Mouse (Mus musculus): ENCODE data around the gene Fam196b.

Gene Fam196b

DNA sequence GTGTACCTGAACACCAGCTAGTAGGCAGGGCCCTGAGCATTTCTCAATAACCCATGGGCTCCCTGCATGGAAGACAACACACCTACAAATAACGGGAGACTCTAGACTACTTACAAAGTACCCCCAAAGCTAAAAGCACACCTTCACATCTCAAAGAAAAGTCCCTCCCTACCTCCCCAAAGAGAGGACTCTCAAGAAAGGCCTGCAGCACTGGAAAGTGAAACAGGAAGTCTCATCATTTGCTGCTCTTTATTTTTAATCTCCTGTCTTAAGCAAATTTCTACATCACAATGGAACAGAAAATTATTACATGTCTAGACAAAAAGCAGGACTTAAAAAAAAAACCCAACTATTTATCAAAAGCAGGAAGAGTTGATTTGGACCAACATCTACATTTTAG, 90.7 kb downstream of the Fam196b start:
- no peak for DNase-seq (ENCODE audit: extremely low spot score, low spot score)

DNA sequence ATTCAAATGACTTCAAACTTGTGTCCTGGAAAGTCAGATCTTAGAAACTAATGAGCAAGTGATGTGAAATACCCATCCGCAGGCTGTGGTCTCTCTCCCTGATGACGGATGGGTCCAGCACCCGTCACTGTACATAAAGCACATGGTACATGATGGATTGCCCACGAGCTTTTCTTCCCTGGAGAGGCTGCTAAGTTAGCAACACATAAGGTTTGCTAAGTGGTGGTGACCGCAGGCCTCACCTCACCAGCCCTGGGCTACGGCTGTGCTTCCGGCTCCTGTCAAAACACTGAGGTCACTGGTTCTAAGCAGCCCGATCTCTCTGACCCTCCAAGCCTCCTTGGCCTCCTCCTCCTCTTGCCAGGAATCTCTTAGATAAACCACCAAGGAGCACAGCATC, 91.7 kb downstream of the Fam196b start:
- no peak for DNase-seq (ENCODE audit: extremely low spot score, low spot score)

DNA sequence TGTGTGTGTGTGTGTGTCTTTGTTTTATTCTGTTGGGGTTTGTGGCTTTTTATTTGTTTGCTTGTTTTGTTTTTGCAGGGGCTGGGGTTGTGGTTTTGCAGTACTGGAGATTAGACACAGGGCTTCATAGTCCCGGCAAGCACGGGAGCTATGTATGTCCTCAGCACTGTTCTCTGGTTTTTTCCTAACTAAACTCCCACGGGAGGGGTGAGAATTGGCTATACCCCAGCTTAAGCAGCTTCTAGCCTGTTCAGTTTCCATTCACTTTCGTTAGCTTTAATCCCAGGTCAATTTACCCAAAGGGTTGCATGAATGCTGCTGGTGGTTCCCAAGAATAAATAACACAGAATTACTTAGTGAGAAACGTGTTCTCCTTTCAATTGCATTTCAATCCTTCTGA, 92.2 kb downstream of the Fam196b start:
- DNase-seq (ENCODE audit: extremely low spot score, low spot score) = no peak

DNA sequence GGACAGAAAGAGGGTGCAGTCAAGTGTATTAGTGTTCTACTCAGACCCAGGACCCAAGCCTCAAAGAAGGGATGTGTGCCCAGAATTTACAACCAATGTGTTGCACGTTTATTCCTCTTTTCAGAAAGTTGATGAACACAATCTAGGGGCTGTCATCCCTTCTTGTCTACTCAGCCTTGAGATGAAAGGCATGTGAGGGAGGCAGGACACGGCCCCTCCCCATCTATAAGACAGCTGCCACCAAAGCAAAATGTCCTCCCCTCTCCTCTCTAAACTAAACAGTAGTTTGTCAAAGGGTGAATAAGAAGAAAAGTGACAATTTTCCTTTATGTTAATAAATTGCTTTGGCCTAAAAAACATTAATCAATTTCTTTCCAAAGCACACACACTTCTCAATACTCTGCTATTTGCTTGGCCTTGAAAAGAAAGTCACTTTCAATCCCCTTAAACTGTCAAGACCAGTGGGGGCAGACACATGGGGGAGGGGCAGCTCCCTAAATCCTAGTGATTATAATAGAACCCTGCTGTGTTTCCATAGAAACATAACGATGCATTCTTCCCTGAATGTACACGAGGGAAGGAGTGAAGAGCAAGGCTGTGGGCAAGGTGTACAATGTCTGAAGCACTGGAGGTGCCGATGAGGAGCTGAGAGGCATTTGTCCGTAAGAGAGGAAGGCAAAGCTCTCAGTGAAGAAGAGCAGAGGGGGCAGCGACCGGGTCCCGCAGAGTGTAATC, 101.4 kb downstream of the Fam196b start:
- no peak for DNase-seq (ENCODE audit: extremely low spot score, low spot score)

DNA sequence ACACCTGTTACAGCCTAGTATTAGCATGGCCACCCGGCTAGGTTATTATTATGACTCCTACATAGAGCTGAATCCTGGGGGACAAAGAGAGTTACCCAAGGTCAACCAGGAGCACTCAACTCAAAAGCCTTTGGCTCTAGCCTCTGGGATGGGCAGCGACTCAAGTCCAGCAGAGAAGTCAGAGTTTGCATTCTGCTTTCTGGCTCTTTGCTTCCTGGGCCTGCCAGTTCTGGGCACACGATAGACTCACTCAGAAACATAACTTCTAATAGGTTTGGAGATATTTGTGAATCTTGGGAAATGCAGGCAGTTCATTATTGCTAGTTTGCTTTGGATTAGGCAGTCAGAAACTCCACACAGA, 102.0 kb downstream of the Fam196b start:
- no peak for DNase-seq (ENCODE audit: extremely low spot score, low spot score)

DNA sequence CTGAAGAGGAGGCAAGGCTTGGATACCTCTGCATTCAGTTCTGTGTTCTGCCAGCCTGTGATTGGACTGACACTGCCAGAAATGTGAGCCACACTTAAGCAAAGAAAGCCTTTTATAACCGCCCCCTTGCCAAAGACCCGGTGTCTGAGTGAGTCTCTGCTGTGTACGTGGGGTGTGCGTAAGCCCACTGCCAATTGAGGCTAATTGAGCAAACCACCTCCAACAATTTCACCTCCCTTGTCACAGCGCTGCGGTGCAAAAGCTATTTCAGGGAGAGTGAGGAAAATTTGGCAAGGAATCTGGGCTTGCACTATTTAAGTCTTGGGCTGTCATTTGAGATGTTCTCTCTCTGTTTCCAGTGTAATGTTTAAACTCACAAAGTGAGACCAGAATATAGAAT, 106.4 kb downstream of the Fam196b start:
- no peak for DNase-seq (ENCODE audit: extremely low spot score, low spot score)

DNA sequence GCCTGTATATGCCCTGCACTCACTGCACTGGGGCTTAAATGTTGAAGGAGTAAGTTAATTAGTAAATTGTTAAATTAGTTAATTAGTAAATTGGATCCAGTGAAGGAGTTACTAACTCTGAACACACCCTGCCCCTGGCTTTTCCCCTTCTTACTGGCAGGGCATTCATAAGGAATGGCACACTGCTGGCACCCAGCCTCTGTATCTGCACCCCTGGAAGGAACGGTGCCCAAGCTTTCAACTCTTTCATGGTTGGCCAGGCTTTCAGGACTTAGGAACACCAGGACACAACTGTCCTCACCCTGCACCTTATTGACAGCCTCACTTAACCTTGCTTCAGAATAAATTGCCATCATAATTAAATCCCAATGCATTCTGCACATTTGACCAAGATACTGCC, 109.9 kb downstream of the Fam196b start:
- no peak for DNase-seq (ENCODE audit: extremely low spot score, low spot score)

DNA sequence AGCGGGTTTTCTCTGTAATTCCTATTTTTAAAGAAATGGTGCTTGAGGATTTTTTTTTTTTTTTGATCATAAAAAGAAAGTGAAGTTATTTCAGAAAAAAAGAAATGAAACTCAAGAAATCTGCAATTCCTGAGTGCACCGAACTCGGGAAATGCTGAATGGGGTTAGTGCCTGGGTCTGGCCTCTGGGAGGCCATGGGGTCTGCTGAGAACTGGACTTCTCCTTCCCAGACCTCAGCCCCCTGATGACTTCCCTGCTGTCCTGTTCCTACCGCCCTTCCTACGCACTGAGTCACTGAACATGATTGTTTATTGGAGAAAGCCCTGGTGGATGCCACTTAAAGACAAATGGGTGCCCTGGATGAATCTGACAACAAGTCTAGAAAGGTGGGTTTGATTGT, 112.6 kb downstream of the Fam196b start:
- no peak for DNase-seq (ENCODE audit: extremely low spot score, low spot score)

DNA sequence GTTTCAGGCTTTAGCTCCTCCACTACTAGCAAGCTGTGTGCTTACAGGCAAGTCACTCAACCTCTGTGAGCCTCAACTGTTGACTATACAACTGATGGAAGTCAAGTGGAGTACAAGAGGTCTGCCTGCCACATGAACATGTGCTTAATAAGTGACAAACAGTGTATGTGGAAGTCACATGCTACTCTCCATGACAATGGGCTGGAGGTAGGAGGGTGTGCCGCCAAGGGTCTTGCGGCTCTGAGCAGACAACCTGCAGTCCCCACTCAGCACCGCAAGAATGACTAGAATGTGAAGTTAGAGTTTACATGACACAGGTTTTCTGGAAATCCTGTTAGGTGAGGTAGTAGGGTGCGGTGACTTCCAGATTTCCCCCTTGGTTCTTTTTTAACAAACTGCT, 116.3 kb downstream of the Fam196b start:
- no peak for DNase-seq (ENCODE audit: extremely low spot score, low spot score)

DNA sequence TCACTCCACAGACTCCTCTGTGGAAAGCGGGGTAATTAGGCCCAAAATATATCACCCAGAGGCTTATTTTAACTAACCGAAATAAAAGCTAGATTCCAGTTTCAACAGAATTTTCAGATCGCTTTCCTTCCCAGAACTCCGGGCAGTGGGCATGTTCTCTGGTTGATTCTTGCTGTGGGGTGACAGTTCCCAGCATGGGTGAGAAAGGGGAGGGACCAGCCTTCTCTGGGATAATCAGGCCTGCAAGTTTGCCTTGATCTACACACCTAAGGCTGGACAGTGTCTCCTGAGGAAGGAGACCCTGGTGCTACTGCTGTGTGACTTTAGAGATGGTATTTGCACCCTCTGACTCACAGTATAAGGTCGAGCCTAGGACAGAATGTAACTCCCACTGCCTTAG, 116.7 kb downstream of the Fam196b start:
- DNase-seq (ENCODE audit: extremely low spot score, low spot score) = no peak

DNA sequence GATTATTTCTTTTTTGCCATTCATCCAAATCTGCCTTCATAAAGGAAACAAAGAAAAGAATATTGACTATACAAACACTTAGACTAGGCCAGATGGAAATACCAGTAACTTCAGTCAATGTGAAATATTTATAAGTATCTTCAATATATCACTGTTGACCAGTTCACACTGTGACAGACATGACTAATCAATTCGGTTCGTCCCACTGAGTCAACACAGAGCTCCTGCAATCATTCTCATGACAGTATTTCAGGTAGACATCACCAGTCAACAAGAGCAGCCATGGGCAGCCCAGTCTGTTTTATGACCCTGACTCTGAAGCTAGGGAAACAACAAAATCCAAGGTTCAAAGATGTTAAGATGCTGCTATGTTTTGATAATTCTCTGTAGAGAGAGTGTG, 117.4 kb downstream of the Fam196b start:
- no peak for DNase-seq (ENCODE audit: extremely low spot score, low spot score)

DNA sequence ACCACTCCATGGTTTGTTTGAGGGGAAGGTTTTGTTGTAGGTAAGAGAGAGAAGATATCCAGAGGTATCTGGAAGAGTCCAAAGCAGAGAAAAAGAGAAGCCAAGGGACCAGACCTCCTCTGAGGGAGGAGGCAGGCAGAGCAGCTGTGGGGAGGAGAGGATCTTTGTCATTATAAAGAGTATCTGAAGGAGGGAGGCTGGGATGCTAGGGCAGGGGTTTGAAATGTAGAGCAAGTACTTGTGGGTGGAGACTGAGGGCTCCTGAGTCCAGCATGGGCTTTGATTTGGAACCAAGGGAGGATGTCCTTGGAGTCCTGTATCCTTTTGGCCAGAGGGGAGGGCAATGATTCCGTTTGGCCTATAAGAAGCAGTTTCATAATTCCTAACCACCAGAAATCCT, 122.8 kb downstream of the Fam196b start:
- DNase-seq (ENCODE audit: extremely low spot score, low spot score) = no peak

DNA sequence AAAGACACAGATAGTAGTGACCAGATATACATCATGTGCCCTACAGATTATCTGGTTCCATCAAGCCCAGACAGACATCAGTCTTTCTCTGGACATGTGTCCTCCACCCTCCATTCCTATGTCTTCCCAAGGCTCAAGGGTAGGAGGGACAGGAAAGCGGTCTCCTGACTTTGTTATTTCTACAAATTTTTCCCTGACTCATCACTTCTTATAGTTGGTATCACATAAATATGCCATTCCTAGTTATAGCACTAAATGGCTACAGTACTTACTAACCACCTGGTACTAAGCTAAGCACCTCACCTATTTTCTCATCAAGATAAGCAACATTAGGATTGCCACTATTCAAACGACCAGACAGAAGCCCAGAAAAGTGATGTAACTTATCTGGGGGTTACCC, 123.8 kb downstream of the Fam196b start:
- DNase-seq (ENCODE audit: extremely low spot score, low spot score) = no peak

DNA sequence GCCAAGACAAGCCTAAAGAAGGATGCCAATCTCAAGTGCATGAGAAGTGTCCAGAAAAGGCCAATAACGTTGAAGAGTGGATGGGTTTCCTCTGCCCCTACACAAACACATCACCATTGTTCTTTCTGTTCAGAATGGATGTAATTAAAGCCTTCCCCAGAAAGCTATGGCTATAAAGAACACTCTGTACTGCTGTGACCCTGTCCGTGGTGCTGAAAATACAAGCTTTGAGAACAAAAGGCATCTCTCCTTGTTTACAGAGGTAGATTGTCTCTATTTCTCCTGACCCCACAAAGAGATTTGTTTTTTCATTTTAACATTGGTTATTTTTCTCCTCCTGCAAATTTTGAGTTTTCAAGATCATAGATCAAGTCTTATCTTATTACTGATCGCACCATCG, 133.3 kb downstream of the Fam196b start:
- DNase-seq (ENCODE audit: extremely low spot score, low spot score) = peak; percentile 32

DNA sequence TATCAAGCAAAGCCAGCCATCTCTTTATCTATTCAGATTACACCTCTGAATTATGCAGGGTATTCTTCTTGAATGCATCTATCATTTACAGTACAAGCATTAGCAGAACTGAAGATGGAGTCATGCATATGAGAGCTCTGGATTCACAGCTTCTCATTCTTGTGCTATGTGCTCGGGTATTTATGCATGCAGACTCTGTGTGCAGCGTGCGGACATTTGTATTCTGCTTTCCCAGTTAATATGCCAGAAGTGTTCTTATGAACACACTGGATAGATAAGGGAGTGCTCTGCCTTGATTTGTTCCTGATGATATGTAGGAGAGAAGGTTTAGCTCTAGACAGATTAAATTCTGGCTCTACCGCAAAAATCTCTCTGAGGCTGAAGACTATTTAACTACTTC, 135.3 kb downstream of the Fam196b start:
- DNase-seq (ENCODE audit: extremely low spot score, low spot score) = no peak

DNA sequence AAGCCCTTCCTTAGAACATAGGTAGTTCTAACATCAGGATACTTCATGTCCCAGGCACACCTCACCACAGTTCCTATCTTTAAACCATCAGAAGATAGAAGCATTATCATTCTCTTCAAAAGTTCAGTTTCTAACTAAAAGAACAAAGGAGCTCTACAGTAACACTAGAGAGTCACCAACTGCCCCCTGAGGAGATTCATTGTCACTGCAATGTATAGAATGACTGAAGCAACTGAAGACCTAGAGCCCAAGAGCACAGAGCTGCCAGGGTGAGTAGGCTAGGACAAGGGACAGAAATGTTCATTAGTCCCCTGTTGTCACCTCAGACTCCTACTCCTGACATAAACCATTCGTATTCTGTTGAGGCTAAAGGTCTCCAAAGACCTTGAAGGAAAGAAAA, 152.4 kb downstream of the Fam196b start:
- DNase-seq (ENCODE audit: extremely low spot score, low spot score) = no peak

DNA sequence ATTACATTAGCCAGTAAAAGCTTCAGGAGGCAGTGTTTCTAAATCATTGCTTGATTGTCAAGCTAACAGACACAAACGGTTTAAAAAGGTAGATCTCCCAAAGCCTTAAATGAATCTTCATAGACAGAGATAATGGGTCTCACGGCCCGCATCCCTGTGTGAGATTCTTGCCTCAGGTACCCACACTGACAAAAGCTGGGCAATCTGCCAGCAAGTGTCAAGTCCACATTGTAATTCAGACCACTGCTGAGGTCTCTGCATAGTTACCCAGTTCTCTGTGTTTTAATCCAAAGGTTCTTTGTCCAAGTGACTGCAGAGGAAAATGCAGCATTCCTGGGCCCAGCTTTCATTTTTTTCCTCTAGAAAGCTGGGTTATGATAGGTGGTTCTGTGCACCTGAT, 153.9 kb downstream of the Fam196b start:
- DNase-seq (ENCODE audit: extremely low spot score, low spot score) = no peak

DNA sequence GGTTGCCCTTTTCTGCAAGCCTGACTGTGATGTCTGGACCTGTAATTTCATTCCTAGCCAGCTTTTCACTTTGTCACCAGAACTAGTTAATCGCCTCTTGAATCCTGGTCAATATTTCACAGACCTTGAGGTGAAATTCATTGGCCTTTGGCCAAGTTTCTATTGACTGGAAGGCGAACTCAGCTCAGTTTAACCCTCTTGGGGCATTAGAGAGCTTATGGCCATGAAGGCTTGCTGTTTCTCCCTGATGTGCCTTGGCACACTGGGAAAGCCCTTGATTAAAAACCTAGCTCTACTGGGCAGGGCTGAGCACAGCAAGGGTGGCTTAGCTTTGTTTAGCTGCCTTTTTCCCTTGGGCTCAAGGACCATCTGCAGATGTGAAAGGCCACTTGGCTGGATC, 155.2 kb downstream of the Fam196b start:
- no peak for DNase-seq (ENCODE audit: extremely low spot score, low spot score)

Data from neural tube, embryonic 10.5 days (tissue).